Mouse (Mus musculus) ES-Bruce4 (cell line): ENCODE measurements around the gene Lgalsl. TPM values are rescaled to one million over a fixed set of nuclear protein-coding genes. Genes with fewer than 3 reads are reported as not detected.

Experiments
- H3K27ac ChIP-seq: 2 replicates; pipeline ENCODE4 v1.5.1; 2012; ENCODE audit warnings: low read length, inconsistent platforms; ENCODE audit not compliant: insufficient read depth
- H3K27me3 ChIP-seq: 2 replicates; pipeline ENCODE4 v1.6.1; 2012; ENCODE audit warnings: mild to moderate bottlenecking, low read length, inconsistent platforms; ENCODE audit not compliant: control insufficient read depth, poor library complexity, insufficient read depth, severe bottlenecking
- H3K36me3 ChIP-seq: 2 replicates; pipeline ENCODE4 v1.6.1; 2012; ENCODE audit warnings: inconsistent platforms, mild to moderate bottlenecking, low read length, moderate library complexity; ENCODE audit not compliant: control insufficient read depth, poor library complexity, insufficient read depth, severe bottlenecking
- H3K4me1 ChIP-seq: one replicate; pipeline ENCODE4 v1.8.1; 2011; ENCODE audit warnings: low read length; ENCODE audit not compliant: control insufficient read depth, insufficient read depth
- H3K4me3 ChIP-seq: 2 replicates; pipeline ENCODE4 v1.5.1; 2011; ENCODE audit warnings: low read depth, mild to moderate bottlenecking, low read length
- H3K9ac ChIP-seq: 2 replicates; pipeline ENCODE4 v1.6.1; 2012; ENCODE audit warnings: low read depth, mild to moderate bottlenecking, inconsistent platforms; ENCODE audit not compliant: poor library complexity, severe bottlenecking
- H3K9me3 ChIP-seq: replicated peaks from 2 replicates; pipeline ENCODE4 v1.6.1; 2012; ENCODE audit warnings: mild to moderate bottlenecking, low read length, inconsistent platforms; ENCODE audit not compliant: control insufficient read depth, poor library complexity, insufficient read depth, severe bottlenecking
- CTCF ChIP-seq: IDR thresholded peaks from one replicate; pipeline ENCODE4 v1.8.1; 2011; ENCODE audit warnings: low read depth, low read length
- EP300 ChIP-seq: IDR thresholded peaks from 2 replicates; pipeline ENCODE4 v1.6.1; 2011; ENCODE audit warnings: low read depth, low read length; ENCODE audit not compliant: insufficient read depth
- POLR2A ChIP-seq: IDR thresholded peaks from one replicate; pipeline ENCODE4 v1.8.1; 2011; ENCODE audit warnings: low read length; ENCODE audit not compliant: insufficient read depth
- polyA plus RNA-seq: library from polyadenylated mRNA; stranded (reverse); fragments of >200 nt; gene quantifications from 2 replicates; pipeline ENCODE4 v1.2.4, GENCODE M21; 2011; ENCODE audit warnings: low read depth; ENCODE audit not compliant: missing spikeins, insufficient read depth, insufficient read length

The Lgalsl gene
- polyA plus RNA-seq, 1 experiment = 24.1 TPM

- no peak overlapping the region for H3K27ac ChIP-seq
- H3K4me3 ChIP-seq = no peak overlapping the region
- no peaks in the 10 kb centered on the region for H3K36me3 ChIP-seq
- H3K27me3 ChIP-seq = no peaks in the 10 kb centered on the region
- no peaks in the 10 kb centered on the region for H3K4me1 ChIP-seq
- TF ChIP-seq CTCF (no peak), EP300 (no peak), POLR2A (no peak)
- no peaks in the 10 kb centered on the region for H3K9me3 ChIP-seq
- H3K9ac ChIP-seq = no peak overlapping the region
These were observed 39.1 kb upstream of the Lgalsl start for GRCm38 (mm10) chr11:20869927-20870326.

- Histone ChIP-seq H3K9me3 (no peaks in the 10 kb centered on the region), H3K4me1 (no peaks in the 10 kb centered on the region), H3K27ac (no peak overlapping the region), H3K9ac (no peak overlapping the region), H3K36me3 (no peaks in the 10 kb centered on the region), H3K4me3 (no peak overlapping the region), H3K27me3 (no peaks in the 10 kb centered on the region)
- TF ChIP-seq POLR2A = no peak
- no peak for TF ChIP-seq CTCF
- no peak for TF ChIP-seq EP300
These were observed 34.6 kb upstream of the Lgalsl start for GRCm38 (mm10) chr11:20865450-20865849.

- Histone ChIP-seq H3K9me3 (no peaks in the 10 kb centered on the region), H3K4me3 (no peak overlapping the region), H3K27ac (no peak overlapping the region), H3K36me3 (no peaks in the 10 kb centered on the region), H3K9ac (no peak overlapping the region), H3K27me3 (no peaks in the 10 kb centered on the region), H3K4me1 (peaks cover 4% of the 10 kb centered on the region)
- TF ChIP-seq EP300 (no peak), CTCF (no peak), POLR2A (no peak)
These were observed 33.8 kb upstream of the Lgalsl start for GRCm38 (mm10) chr11:20864647-20865046.

DNA sequence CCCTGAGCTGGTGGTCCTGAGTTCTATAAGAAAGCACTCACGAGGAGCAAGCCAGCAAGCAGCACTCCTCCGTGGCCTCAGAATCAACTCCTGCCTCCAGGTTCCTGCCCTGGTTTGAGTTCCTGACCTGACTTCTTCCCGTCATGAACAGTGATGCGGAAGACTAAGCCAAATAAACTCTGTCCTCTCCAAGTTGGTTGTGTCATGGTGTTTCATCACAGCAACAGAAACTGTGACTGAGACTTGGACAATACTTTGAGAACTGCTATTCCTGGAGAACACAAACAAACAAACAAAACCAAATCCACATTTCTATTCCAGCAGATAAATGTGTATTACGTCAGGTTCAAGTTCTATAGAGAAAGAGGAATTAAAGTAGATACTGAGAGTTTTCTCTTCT lies 31.2 kb upstream of the Lgalsl start:
- TF ChIP-seq EP300 = no peak
- TF ChIP-seq CTCF = no peak
- no peak for TF ChIP-seq POLR2A
- no peaks in the 10 kb centered on the region for H3K36me3 ChIP-seq
- H3K4me1 ChIP-seq = peaks cover 5% of the 10 kb centered on the region
- H3K27me3 ChIP-seq = no peaks in the 10 kb centered on the region
- no peak overlapping the region for H3K27ac ChIP-seq
- H3K9me3 ChIP-seq = no peaks in the 10 kb centered on the region
- no peak overlapping the region for H3K9ac ChIP-seq
- no peak overlapping the region for H3K4me3 ChIP-seq

- TF ChIP-seq EP300 = no peak
- Histone ChIP-seq H3K36me3 (no peaks in the 10 kb centered on the region), H3K4me1 (peaks cover 5% of the 10 kb centered on the region), H3K27ac (no peak overlapping the region), H3K9me3 (no peaks in the 10 kb centered on the region), H3K9ac (no peak overlapping the region), H3K4me3 (no peak overlapping the region), H3K27me3 (no peaks in the 10 kb centered on the region)
These were observed 29.5 kb upstream of the Lgalsl start for GRCm38 (mm10) chr11:20860351-20860750.

- Histone ChIP-seq H3K27me3 (no peaks in the 10 kb centered on the region), H3K4me1 (peaks cover 5% of the 10 kb centered on the region), H3K4me3 (no peak overlapping the region), H3K9me3 (no peaks in the 10 kb centered on the region), H3K36me3 (no peaks in the 10 kb centered on the region), H3K9ac (no peak overlapping the region), H3K27ac (no peak overlapping the region)
- TF ChIP-seq EP300 = no peak
- TF ChIP-seq POLR2A = no peak
- no peak for TF ChIP-seq CTCF
These were observed 29.0 kb upstream of the Lgalsl start for GRCm38 (mm10) chr11:20859858-20860257.
